Mouse (Mus musculus) C2C12 (cell line): ENCODE data around the gene Clstn3. TPM values are rescaled to one million over a fixed set of nuclear protein-coding genes. Genes with fewer than 3 reads are reported as not detected.
"Not testable (repeated sequence)": the region's sequence is repeated elsewhere in the genome, so short reads cannot be mapped to it uniquely, and the experiment has no call there.

Experiments used
- H3K27me3 ChIP-seq: one replicate; pipeline ENCODE4 v1.6.1; 2011; ENCODE audit not compliant: control insufficient read depth, insufficient read depth, insufficient read length
- H3K36me3 ChIP-seq: one replicate; pipeline ENCODE4 v1.6.1; 2011; ENCODE audit not compliant: control insufficient read depth, insufficient read depth
- H3K4me3 ChIP-seq: one replicate; pipeline ENCODE4 v1.5.1; 2011; ENCODE audit warnings: mild to moderate bottlenecking, control low read depth; ENCODE audit not compliant: poor library complexity, insufficient read depth, severe bottlenecking
- H3K79me2 ChIP-seq: one replicate; pipeline ENCODE4 v1.6.1; 2011; ENCODE audit not compliant: control insufficient read depth, insufficient read depth
- H3K79me3 ChIP-seq: one replicate; pipeline ENCODE4 v1.6.1; 2011; ENCODE audit warnings: low read depth, control low read depth
- H3ac ChIP-seq: one replicate; pipeline ENCODE3; 2011; ENCODE audit warnings: low read depth; ENCODE audit not compliant: control insufficient read depth, insufficient read length
- CEBPB ChIP-seq: IDR thresholded peaks from one replicate; pipeline ENCODE4 v1.6.1; 2011; ENCODE audit warnings: low read depth, mild to moderate bottlenecking, control low read depth, moderate library complexity
- CTCF ChIP-seq: IDR thresholded peaks from one replicate; pipeline ENCODE4 v1.5.1; 2011; ENCODE audit not compliant: control insufficient read depth, insufficient read depth, insufficient read length
- FOSL1 ChIP-seq: IDR thresholded peaks from one replicate; pipeline ENCODE4 v1.8.0; 2011; ENCODE audit warnings: mild to moderate bottlenecking, low read length; ENCODE audit not compliant: poor library complexity, insufficient read depth, severe bottlenecking
- MAX ChIP-seq: IDR thresholded peaks from one replicate; pipeline ENCODE4 v1.6.1; 2011; ENCODE audit warnings: mild to moderate bottlenecking, control low read depth
- MYOD1 ChIP-seq: IDR thresholded peaks from one replicate; pipeline ENCODE4 v1.6.1; 2011; ENCODE audit warnings: low read depth; ENCODE audit not compliant: control insufficient read depth, insufficient read length
- MYOG ChIP-seq: IDR thresholded peaks from one replicate; pipeline ENCODE4 v1.6.1; 2011; ENCODE audit not compliant: control insufficient read depth, insufficient read length; ENCODE audit errors: extremely low read depth
- USF1 ChIP-seq: IDR thresholded peaks from one replicate; pipeline ENCODE4 v1.6.1; 2011; ENCODE audit warnings: low read depth, mild to moderate bottlenecking, control low read depth, moderate library complexity
- polyA plus RNA-seq: library from polyadenylated mRNA; unstranded; fragments of >200 nt; fragmentation: generic; extraction: Trizol; gene quantifications from one replicate; pipeline ENCODE4 v1.2.1, GENCODE M21; 2012; ENCODE audit warnings: missing spikeins

Gene Clstn3
- polyA plus RNA-seq, 1 experiment, result 1.8 TPM

DNA sequence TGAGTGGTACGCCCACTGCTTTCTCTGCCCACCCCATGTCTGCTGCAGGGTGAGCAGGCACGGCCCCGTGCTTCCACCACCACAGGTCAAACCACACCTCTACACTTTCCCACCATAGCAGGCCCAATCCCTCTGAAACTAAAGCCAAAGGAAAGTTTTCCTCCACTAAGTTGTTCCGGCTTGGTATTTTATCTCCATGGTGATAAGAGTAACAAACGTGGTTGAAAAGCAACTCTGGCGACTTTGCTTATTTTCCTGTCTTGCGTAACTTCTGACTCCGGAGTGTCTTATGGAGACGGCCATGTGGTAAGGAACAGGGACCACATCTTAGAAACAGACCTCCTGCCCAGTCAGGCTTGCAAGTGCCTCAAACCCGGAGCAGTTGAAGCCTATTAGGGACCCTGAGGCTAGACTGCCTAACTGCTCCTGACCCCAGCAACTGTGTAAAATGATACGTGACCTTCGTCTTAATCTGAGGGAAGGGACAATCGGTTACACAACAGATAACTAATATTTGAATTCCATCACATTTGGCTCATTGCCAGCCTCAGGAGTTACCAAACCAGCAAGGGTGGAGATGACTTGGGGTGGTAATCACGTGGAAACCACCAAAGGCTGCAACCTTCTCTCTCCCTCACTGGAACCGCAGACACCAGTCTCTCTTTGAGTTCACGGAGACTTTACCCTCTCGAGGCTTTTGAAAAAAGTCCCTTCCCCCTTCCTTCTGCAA, 13.5 kb upstream of the Clstn3 start:
- TF ChIP-seq CEBPB, result peak; percentile 92
- TF ChIP-seq CTCF, result no peak
- TF ChIP-seq MAX, result peak; percentile 30
- TF ChIP-seq USF1, result peak; percentile 22
- no peak for TF ChIP-seq MYOG
- no peak for TF ChIP-seq FOSL1
- no peak for TF ChIP-seq MYOD1
- Histone ChIP-seq H3K4me3 (no peak overlapping the region), H3ac (peak overlapping the region; percentile 35), H3K79me2 (peaks cover 23% of the 10 kb centered on the region), H3K36me3 (peaks cover 15% of the 10 kb centered on the region), H3K27me3 (no peaks in the 10 kb centered on the region), H3K79me3 (peaks cover 5% of the 10 kb centered on the region)

DNA sequence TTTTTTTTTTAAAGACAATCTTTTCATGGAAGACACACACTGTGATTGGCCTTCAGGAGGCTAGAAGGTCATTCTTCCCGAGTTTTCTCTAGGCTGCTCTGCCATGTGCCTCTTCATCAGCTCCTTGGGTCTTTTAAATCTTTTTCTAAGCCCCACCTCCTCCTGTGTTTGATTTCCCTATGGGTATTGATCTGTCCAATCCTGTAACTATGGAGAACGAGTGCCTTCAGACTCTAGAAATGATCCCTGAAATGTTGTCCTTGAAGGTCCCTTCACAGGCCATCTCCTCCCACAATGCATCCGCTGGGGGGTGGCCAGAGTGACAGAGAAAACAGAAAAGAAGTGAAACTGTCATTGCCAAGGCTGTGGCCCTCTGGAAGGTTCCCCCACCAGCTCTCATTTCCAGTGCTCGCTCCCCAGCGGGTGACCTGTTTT, 12.6 kb upstream of the Clstn3 start:
- peak overlapping the region; percentile 9 for H3ac ChIP-seq
- H3K27me3 ChIP-seq, result no peaks in the 10 kb centered on the region
- H3K79me3 ChIP-seq, result peaks cover 5% of the 10 kb centered on the region
- peaks cover 23% of the 10 kb centered on the region for H3K79me2 ChIP-seq
- no peak for TF ChIP-seq USF1
- no peak for TF ChIP-seq CTCF
- TF ChIP-seq MAX, result no peak
- no peak for TF ChIP-seq CEBPB
- no peak for TF ChIP-seq MYOG
- TF ChIP-seq MYOD1, result no peak
- TF ChIP-seq FOSL1, result no peak
- H3K4me3 ChIP-seq, result peak overlapping the region; percentile 18
- H3K36me3 ChIP-seq, result peaks cover 15% of the 10 kb centered on the region

DNA sequence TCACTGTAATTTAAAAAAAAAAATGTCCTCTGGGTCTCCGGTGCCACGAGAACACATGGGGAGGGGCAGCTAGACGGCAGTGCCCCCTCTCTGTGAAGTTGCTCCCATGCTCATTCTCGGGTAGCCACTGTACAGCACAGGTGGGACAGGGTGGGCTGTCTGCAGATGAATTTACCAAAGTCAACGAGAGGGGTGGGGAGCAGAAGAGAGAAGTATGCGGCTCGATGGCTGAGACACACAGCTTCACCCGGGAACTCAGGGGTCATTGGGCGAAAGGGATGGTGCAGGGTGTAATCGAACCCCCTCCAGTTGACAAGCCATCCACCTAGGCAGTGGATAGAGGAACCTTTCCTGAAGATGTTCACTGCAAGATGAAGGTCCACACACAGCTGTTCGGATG, 12.2 kb upstream of the Clstn3 start:
- peak overlapping the region; percentile 41 for H3ac ChIP-seq
- H3K79me3 ChIP-seq, result peaks cover 5% of the 10 kb centered on the region
- H3K27me3 ChIP-seq, result no peaks in the 10 kb centered on the region
- peaks cover 23% of the 10 kb centered on the region for H3K79me2 ChIP-seq
- TF ChIP-seq USF1 (no peak), MYOG (no peak), CTCF (no peak), CEBPB (no peak), FOSL1 (no peak)
- H3K4me3 ChIP-seq, result peak overlapping the region; percentile 18
- peaks cover 15% of the 10 kb centered on the region for H3K36me3 ChIP-seq

DNA sequence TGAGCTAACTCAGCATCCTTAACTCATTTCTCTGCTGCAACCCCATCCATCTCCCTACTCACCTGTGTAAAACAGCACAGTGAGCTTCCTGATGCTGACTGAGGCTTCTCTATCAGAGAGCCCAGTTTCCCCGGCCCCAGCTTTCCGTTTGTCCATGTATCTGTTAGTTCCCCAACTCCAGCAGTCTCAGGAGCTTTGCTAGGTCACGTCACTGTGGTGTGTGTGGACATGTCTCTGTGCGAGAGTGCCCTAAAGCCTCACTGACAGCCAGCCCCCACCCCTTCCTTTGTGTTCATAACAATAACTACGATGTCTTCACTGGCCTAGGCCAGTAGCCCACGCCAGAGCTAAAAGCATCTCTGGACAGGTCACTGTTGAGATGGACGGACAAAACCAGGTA, 11.6 kb upstream of the Clstn3 start:
- Histone ChIP-seq H3K4me3 (peak overlapping the region; percentile 91), H3K36me3 (peaks cover 15% of the 10 kb centered on the region), H3K27me3 (no peaks in the 10 kb centered on the region), H3K79me2 (peaks cover 23% of the 10 kb centered on the region), H3ac (peak overlapping the region; percentile 62), H3K79me3 (peaks cover 5% of the 10 kb centered on the region)
- TF ChIP-seq CTCF, result no peak
- TF ChIP-seq MYOG, result no peak
- no peak for TF ChIP-seq MYOD1
- no peak for TF ChIP-seq MAX
- TF ChIP-seq USF1, result no peak
- TF ChIP-seq FOSL1, result no peak

DNA sequence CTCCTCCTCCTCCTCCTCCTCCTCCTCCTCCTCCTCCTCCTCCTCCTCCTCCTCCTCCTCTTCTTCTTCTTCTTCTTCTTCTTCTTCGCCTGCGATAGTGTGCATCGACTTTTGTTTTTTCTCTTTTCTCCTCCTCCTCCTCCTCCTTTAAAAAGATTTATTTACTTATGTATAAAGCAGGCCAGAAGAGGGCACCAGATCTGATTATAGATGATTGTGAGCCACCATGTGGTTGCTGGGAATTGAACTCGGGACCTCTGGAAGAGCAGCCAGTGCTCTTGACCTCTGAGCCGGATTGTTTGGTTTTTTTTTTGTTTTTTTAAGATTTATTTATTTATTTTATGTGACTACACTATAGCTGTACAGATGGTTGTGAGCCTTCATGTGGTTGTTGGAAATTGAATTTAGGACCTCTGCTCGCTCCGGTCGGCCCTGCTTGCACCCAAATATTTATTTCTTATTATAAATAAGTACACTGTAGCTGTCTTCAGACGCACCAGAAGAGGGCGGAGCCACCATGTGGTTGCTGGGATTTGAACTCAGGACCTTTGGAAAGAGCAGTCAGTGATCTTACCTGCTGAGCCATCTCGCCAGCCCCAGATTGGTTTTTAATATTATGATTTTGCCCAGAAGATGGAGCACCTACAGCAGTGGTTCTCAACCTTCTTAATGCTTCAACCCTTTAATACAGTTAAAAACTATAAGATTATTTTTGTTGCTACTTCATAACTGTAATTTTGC, 10.9 kb upstream of the Clstn3 start:
- Histone ChIP-seq H3K79me2 (peaks cover 23% of the 10 kb centered on the region), H3K36me3 (peaks cover 15% of the 10 kb centered on the region), H3K4me3 (peak overlapping the region; percentile 91), H3ac (peak overlapping the region; percentile 96)
- not testable (repeated sequence) for H3K79me3 ChIP-seq, H3K27me3 ChIP-seq
- peak; percentile 52 for TF ChIP-seq MAX

DNA sequence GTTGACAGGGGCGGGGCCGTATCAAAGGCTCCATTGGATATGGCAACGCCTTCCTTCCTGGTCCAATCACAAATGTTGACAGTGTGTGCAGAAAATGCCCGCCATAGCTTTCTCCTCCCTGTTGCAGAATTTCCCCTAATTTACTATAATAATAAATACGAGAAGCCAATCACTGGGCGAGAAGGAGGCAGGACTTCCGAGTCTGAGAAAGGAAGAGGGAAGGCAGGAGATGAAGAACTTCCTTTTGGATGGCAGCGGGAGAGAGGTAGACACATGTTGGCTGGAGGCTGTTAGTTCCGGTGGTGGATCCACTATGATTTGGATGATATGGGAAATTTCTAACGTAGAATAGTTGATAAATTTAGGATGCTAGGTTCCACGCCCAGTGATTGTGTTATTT, 10.0 kb upstream of the Clstn3 start:
- peak overlapping the region; percentile 96 for H3ac ChIP-seq
- peaks cover 15% of the 10 kb centered on the region for H3K36me3 ChIP-seq
- peaks cover 23% of the 10 kb centered on the region for H3K79me2 ChIP-seq
- TF ChIP-seq CEBPB (peak; percentile 3), MYOD1 (no peak), MAX (peak; percentile 28)
- peaks cover 5% of the 10 kb centered on the region for H3K79me3 ChIP-seq
- peaks cover 5% of the 10 kb centered on the region for H3K27me3 ChIP-seq
- peak overlapping the region; percentile 91 for H3K4me3 ChIP-seq
